Mouse (Mus musculus): Measurements from ENCODE around the gene Galnt11. TPM values are rescaled to one million over a fixed set of nuclear protein-coding genes. Genes with fewer than 3 reads are reported as not detected.
"Not testable (repeated sequence)": the region's sequence is repeated elsewhere in the genome, so short reads cannot be mapped to it uniquely, and the experiment has no call there.

Gene Galnt11
- 10 to 100 TPM; 39.9 to 46.9 (median 44.8) TPM for total RNA-seq (2022)

GRCm38 (mm10) chr5:25221604-25222003 lies at the start of gene Galnt11:
Gene Galnt11 (plus strand): TSS chr5:25221904.
- DNase-seq = no peak

GRCm38 (mm10) chr5:25177937-25178336 lies 43.8 kb upstream of the Galnt11 start:
- DNase-seq = not testable (repeated sequence)

- not testable (repeated sequence) for DNase-seq
These were observed 43.2 kb upstream of the Galnt11 start for GRCm38 (mm10) chr5:25178543-25178942.

GRCm38 (mm10) chr5:25179284-25179683 lies 42.4 kb upstream of the Galnt11 start:
- no peak for DNase-seq

GRCm38 (mm10) chr5:25179936-25180488 lies 41.7 kb upstream of the Galnt11 start:
- no peak for DNase-seq

GRCm38 (mm10) chr5:25181004-25181531 lies 40.6 kb upstream of the Galnt11 start, which contains the start of gene Galntl5:
Gene Galntl5 (plus strand): TSS chr5:25181460.
- DNase-seq = peak; percentile 15

- no peak for DNase-seq
These were observed 38.1 kb upstream of the Galnt11 start for GRCm38 (mm10) chr5:25183595-25183994.

- DNase-seq = no peak
These were observed 37.1 kb upstream of the Galnt11 start for GRCm38 (mm10) chr5:25184594-25184993.

- no peak for DNase-seq
These were observed 34.0 kb upstream of the Galnt11 start for GRCm38 (mm10) chr5:25187727-25188126.

GRCm38 (mm10) chr5:25188802-25189201 lies 32.9 kb upstream of the Galnt11 start:
- no peak for DNase-seq

- peak; percentile 30 for DNase-seq
These were observed 31.2 kb upstream of the Galnt11 start for GRCm38 (mm10) chr5:25190521-25190920.

GRCm38 (mm10) chr5:25211872-25212271 lies 9.8 kb upstream of the Galnt11 start:
- no peak for DNase-seq

GRCm38 (mm10) chr5:25213216-25213615 lies 8.5 kb upstream of the Galnt11 start:
- DNase-seq = not testable (repeated sequence)

- no peak for DNase-seq
These were observed 6.7 kb upstream of the Galnt11 start for GRCm38 (mm10) chr5:25215006-25215405.

- DNase-seq = peak; percentile 80
These were observed 1.3 kb downstream of the Galnt11 start, which contains the start of gene E130116L18Rik for GRCm38 (mm10) chr5:25222752-25223702. Gene E130116L18Rik (minus strand): TSS chr5:25223153.

- not testable (repeated sequence) for DNase-seq
These were observed 2.7 kb downstream of the Galnt11 start for GRCm38 (mm10) chr5:25224377-25224776.

GRCm38 (mm10) chr5:25243101-25243500 lies 21.4 kb downstream of the Galnt11 start:
- no peak for DNase-seq

GRCm38 (mm10) chr5:25245806-25246472 lies 24.2 kb downstream of the Galnt11 start:
- DNase-seq = no peak

- DNase-seq = no peak
These were observed 24.8 kb downstream of the Galnt11 start for GRCm38 (mm10) chr5:25246473-25246865.

- DNase-seq = no peak
These were observed 25.3 kb downstream of the Galnt11 start for GRCm38 (mm10) chr5:25247036-25247435.

- no peak for DNase-seq
These were observed 30.7 kb downstream of the Galnt11 start for GRCm38 (mm10) chr5:25252423-25252822.

GRCm38 (mm10) chr5:25252825-25253544 lies 31.3 kb downstream of the Galnt11 start:
- no peak for DNase-seq

Measured in adrenal gland, adult 8-10 months (tissue).